Comparison of ENCODE assay signal across 18 mouse cellular contexts in the genomic region with DNA sequence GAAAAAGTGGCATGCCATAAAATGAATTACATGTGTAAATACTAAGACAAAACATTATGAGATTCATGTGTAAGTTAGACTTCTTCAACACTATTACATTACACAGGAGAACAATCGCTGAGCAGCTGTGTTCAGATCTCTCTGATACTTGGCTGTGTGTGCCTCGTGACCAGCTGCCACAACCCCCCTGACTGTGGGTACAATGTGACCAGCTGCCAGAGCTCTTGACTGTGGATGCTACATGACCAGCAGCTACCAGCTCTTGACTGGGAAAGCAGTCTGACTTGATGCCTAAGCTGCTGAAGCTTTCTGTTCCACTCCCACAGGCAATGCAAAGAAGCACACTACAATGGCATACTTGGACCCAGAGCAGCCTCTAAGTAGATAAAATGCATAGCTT.
DNase-seq lines count a peak whose midpoint lies in the region; ATAC-seq lines count a peak whose summit lies in the region.
"Had no signal": no experiment of that assay in that cellular context is flagged by ENCODE, and none has a peak within 500 bp of the region (broad histone marks: within the 10 kb centered on the region; RNA-seq: fewer than 3 reads in every experiment).

No protein-coding gene starts in this region.

- H3K4me2 ChIP-seq in forebrain, embryonic 12.5 days, result no peak overlapping the region
- H3K4me2 ChIP-seq in midbrain, embryonic 16.5 days (ENCODE audit: low read length), result no peak overlapping the region
- no peak overlapping the region for H3K4me2 ChIP-seq in forebrain, embryonic 13.5 days
- H3K4me2 ChIP-seq in midbrain, embryonic 14.5 days (ENCODE audit: low read length), result no peak overlapping the region
- H3K4me2 ChIP-seq: liver, embryonic 15.5 days; stomach, embryonic 15.5 days had no signal

- WGBS in forebrain, embryonic 12.5 days, result 64% methylated on average over 2 of the region's 2 CpGs
- WGBS in forebrain, embryonic 10.5 days, result 78% methylated on average over 2 of the region's 2 CpGs
- 78% methylated on average over 2 of the region's 2 CpGs for WGBS in midbrain, embryonic 10.5 days
- whole genome bisulfite sequencing in midbrain, embryonic 16.5 days, result 49% methylated on average over 2 of the region's 2 CpGs
- WGBS in forebrain, embryonic 13.5 days, result 54% methylated on average over 2 of the region's 2 CpGs
- 47% methylated on average over 2 of the region's 2 CpGs for WGBS in midbrain, embryonic 14.5 days

- no peak for DNase-seq in forebrain, embryonic 10.5 days (ENCODE audit: extremely low spot score, low spot score)
- DNase-seq in midbrain, embryonic 10.5 days (ENCODE audit: low spot score), result peak; percentile 13
- DNase-seq in midbrain, embryonic 14.5 days, result peak; percentile 17
- DNase-seq in gastrocnemius, postnatal 25 days, result no peak
- DNase-seq in kidney, adult 18-20 months, result no peak
- DNase-seq: adrenal gland, adult 8-10 months; B cell, adult 2 months; cerebellum, postnatal 25 days; gastrocnemius, adult 2 months; heart, postnatal 10 days; kidney, adult 8-10 months; lung, postnatal 36 days had no signal

- H3K9me3 ChIP-seq in forebrain, embryonic 12.5 days, result no peaks in the 10 kb centered on the region
- H3K9me3 ChIP-seq in forebrain, embryonic 10.5 days, result no peaks in the 10 kb centered on the region
- H3K9me3 ChIP-seq in midbrain, embryonic 10.5 days (replicated peaks), result no peaks in the 10 kb centered on the region
- H3K9me3 ChIP-seq in midbrain, embryonic 16.5 days (replicated peaks; ENCODE audit: control insufficient read depth, low read length, poor library complexity, severe bottlenecking), result no peaks in the 10 kb centered on the region
- H3K9me3 ChIP-seq in forebrain, embryonic 13.5 days (replicated peaks), result no peaks in the 10 kb centered on the region
- H3K9me3 ChIP-seq in midbrain, embryonic 14.5 days (ENCODE audit: control insufficient read depth, low read length), result no peaks in the 10 kb centered on the region
- H3K9me3 ChIP-seq: liver, embryonic 15.5 days; stomach, embryonic 15.5 days had no signal

- no peaks in the 10 kb centered on the region for H3K4me1 ChIP-seq in forebrain, embryonic 12.5 days
- H3K4me1 ChIP-seq in forebrain, embryonic 10.5 days, result no peaks in the 10 kb centered on the region
- no peaks in the 10 kb centered on the region for H3K4me1 ChIP-seq in midbrain, embryonic 10.5 days
- no peaks in the 10 kb centered on the region for H3K4me1 ChIP-seq in midbrain, embryonic 16.5 days (ENCODE audit: control insufficient read depth, insufficient read depth, low read length)
- no peaks in the 10 kb centered on the region for H3K4me1 ChIP-seq in forebrain, embryonic 13.5 days
- no peaks in the 10 kb centered on the region for H3K4me1 ChIP-seq in midbrain, embryonic 14.5 days (ENCODE audit: control insufficient read depth, insufficient read depth, low read length)
- H3K4me1 ChIP-seq: liver, embryonic 15.5 days; stomach, embryonic 15.5 days had no signal

- H3K27ac ChIP-seq in forebrain, embryonic 12.5 days, result no peak overlapping the region
- no peak overlapping the region for H3K27ac ChIP-seq in forebrain, embryonic 10.5 days
- H3K27ac ChIP-seq in midbrain, embryonic 10.5 days (replicated peaks), result no peak overlapping the region
- no peak overlapping the region for H3K27ac ChIP-seq in midbrain, embryonic 16.5 days (ENCODE audit: low read length)
- H3K27ac ChIP-seq in forebrain, embryonic 13.5 days, result no peak overlapping the region
- H3K27ac ChIP-seq in midbrain, embryonic 14.5 days (replicated peaks; ENCODE audit: low read depth, low read length), result no peak overlapping the region
- H3K27ac ChIP-seq: gastrocnemius, adult 2 months; liver, embryonic 15.5 days; stomach, embryonic 15.5 days had no signal

- H3K4me3 ChIP-seq in forebrain, embryonic 12.5 days (replicated peaks), result no peak overlapping the region
- H3K4me3 ChIP-seq in forebrain, embryonic 10.5 days, result no peak overlapping the region
- no peak overlapping the region for H3K4me3 ChIP-seq in midbrain, embryonic 10.5 days
- no peak overlapping the region for H3K4me3 ChIP-seq in midbrain, embryonic 16.5 days (ENCODE audit: low read depth, low read length)
- no peak overlapping the region for H3K4me3 ChIP-seq in forebrain, embryonic 13.5 days
- no peak overlapping the region for H3K4me3 ChIP-seq in midbrain, embryonic 14.5 days (replicated peaks; ENCODE audit: low read depth, low read length)
- H3K4me3 ChIP-seq: erythroblast, embryonic 14.5 days; gastrocnemius, adult 2 months; liver, embryonic 15.5 days; stomach, embryonic 15.5 days had no signal

- no peaks in the 10 kb centered on the region for H3K27me3 ChIP-seq in forebrain, embryonic 12.5 days
- no peaks in the 10 kb centered on the region for H3K27me3 ChIP-seq in forebrain, embryonic 10.5 days (ENCODE audit: poor library complexity, severe bottlenecking)
- no peaks in the 10 kb centered on the region for H3K27me3 ChIP-seq in midbrain, embryonic 10.5 days (ENCODE audit: low read depth, poor library complexity, severe bottlenecking)
- H3K27me3 ChIP-seq in midbrain, embryonic 16.5 days (ENCODE audit: control insufficient read depth, insufficient read depth, low read depth, low read length), result no peaks in the 10 kb centered on the region
- no peaks in the 10 kb centered on the region for H3K27me3 ChIP-seq in forebrain, embryonic 13.5 days
- no peaks in the 10 kb centered on the region for H3K27me3 ChIP-seq in midbrain, embryonic 14.5 days (ENCODE audit: control insufficient read depth, insufficient read depth, low read length)
- H3K27me3 ChIP-seq: liver, embryonic 15.5 days; stomach, embryonic 15.5 days had no signal

- H3K9ac ChIP-seq in forebrain, embryonic 12.5 days, result no peak overlapping the region
- H3K9ac ChIP-seq in midbrain, embryonic 16.5 days (ENCODE audit: low read depth, low read length), result no peak overlapping the region
- no peak overlapping the region for H3K9ac ChIP-seq in forebrain, embryonic 13.5 days
- H3K9ac ChIP-seq in midbrain, embryonic 14.5 days (replicated peaks; ENCODE audit: low read length), result no peak overlapping the region
- H3K9ac ChIP-seq: liver, embryonic 15.5 days; stomach, embryonic 15.5 days had no signal

- peak; percentile 63; the same call in 1 of the 2 replicates for ATAC-seq in forebrain, embryonic 12.5 days (ENCODE audit: low FRiP score)
- no peak for ATAC-seq in midbrain, embryonic 16.5 days
- peak; percentile 48; the same call in 1 of the 2 replicates for ATAC-seq in forebrain, embryonic 13.5 days
- no peak for ATAC-seq in midbrain, embryonic 14.5 days (ENCODE audit: low FRiP score, low TSS enrichment)

- H3K36me3 ChIP-seq in forebrain, embryonic 12.5 days (replicated peaks), result no peaks in the 10 kb centered on the region
- H3K36me3 ChIP-seq in forebrain, embryonic 10.5 days (replicated peaks), result no peaks in the 10 kb centered on the region
- no peaks in the 10 kb centered on the region for H3K36me3 ChIP-seq in midbrain, embryonic 10.5 days
- H3K36me3 ChIP-seq in midbrain, embryonic 16.5 days (ENCODE audit: control insufficient read depth, insufficient read depth, low read length), result no peaks in the 10 kb centered on the region
- H3K36me3 ChIP-seq in forebrain, embryonic 13.5 days (ENCODE audit: poor library complexity, severe bottlenecking), result no peaks in the 10 kb centered on the region
- H3K36me3 ChIP-seq in midbrain, embryonic 14.5 days (ENCODE audit: control insufficient read depth, insufficient read depth, low read length), result no peaks in the 10 kb centered on the region
- H3K36me3 ChIP-seq: liver, embryonic 15.5 days; stomach, embryonic 15.5 days had no signal

Comparison
In these comparisons a context has a peak if more than half of its experiments do, and no peak if none do; other contexts are left out.
1. ATAC-seq: peak in forebrain, embryonic 12.5 days (single experiment) and forebrain, embryonic 13.5 days (single experiment); none in midbrain, embryonic 16.5 days (single experiment) and midbrain, embryonic 14.5 days (single experiment).
2. DNase-seq: peak in midbrain, embryonic 10.5 days (single experiment) and midbrain, embryonic 14.5 days (single experiment); none in forebrain, embryonic 10.5 days (single experiment), gastrocnemius, postnatal 25 days (single experiment) and kidney, adult 18-20 months (single experiment).